Mouse (Mus musculus): ENCODE results near the gene Tmem145. TPM values are rescaled to one million over a fixed set of nuclear protein-coding genes. Genes with fewer than 3 reads are reported as not detected.

Gene Tmem145
- polyA plus RNA-seq, 1 experiment from 2014 or later, result 0.07 TPM

GRCm38 (mm10) chr7:25311193-25311592, 5.3 kb downstream of the Tmem145 start:
- no peaks in the 10 kb centered on the region for H3K36me3 ChIP-seq (ENCODE audit: control insufficient read depth, insufficient read depth)
- no peak overlapping the region for H3K9ac ChIP-seq (ENCODE audit: low read depth, low read length)
- no peak overlapping the region for H3K4me2 ChIP-seq (ENCODE audit: low read depth, low read length)
- H3K27ac ChIP-seq (ENCODE audit: low read length), result no peak overlapping the region
- H3K4me1 ChIP-seq (ENCODE audit: control insufficient read depth, low read depth, low read length), result peaks cover 11% of the 10 kb centered on the region
- peaks cover 79% of the 10 kb centered on the region for H3K27me3 ChIP-seq (ENCODE audit: control insufficient read depth, insufficient read depth, low read depth, low read length)
- H3K9me3 ChIP-seq (replicated peaks; ENCODE audit: control insufficient read depth, low read length), result no peaks in the 10 kb centered on the region
- H3K4me3 ChIP-seq (ENCODE audit: low read depth, low read length), result no peak overlapping the region
- 62% methylated on average over 11 of the region's 11 CpGs for WGBS (ENCODE audit: insufficient replicate concordance)
- ATAC-seq (ENCODE audit: low read depth), result no peak

GRCm38 (mm10) chr7:25313325-25313724, 7.4 kb downstream of the Tmem145 start:
- peaks cover 13% of the 10 kb centered on the region for H3K4me1 ChIP-seq (ENCODE audit: control insufficient read depth, low read depth, low read length)
- no peak overlapping the region for H3K4me2 ChIP-seq (ENCODE audit: low read depth, low read length)
- WGBS (ENCODE audit: insufficient replicate concordance), result 33% methylated on average over 7 of the region's 7 CpGs
- no peak overlapping the region for H3K27ac ChIP-seq (ENCODE audit: low read length)
- peaks cover 67% of the 10 kb centered on the region for H3K27me3 ChIP-seq (ENCODE audit: control insufficient read depth, insufficient read depth, low read depth, low read length)
- no peaks in the 10 kb centered on the region for H3K9me3 ChIP-seq (replicated peaks; ENCODE audit: control insufficient read depth, low read length)
- ATAC-seq (ENCODE audit: low read depth), result no peak
- no peak overlapping the region for H3K9ac ChIP-seq (ENCODE audit: low read depth, low read length)
- no peaks in the 10 kb centered on the region for H3K36me3 ChIP-seq (ENCODE audit: control insufficient read depth, insufficient read depth)
- H3K4me3 ChIP-seq (ENCODE audit: low read depth, low read length), result no peak overlapping the region

GRCm38 (mm10) chr7:25314606-25315305, 8.8 kb downstream of the Tmem145 start:
- ATAC-seq (ENCODE audit: low read depth), result no peak
- Histone ChIP-seq H3K27ac (ENCODE audit: low read length) (no peak overlapping the region), H3K9me3 (replicated peaks; ENCODE audit: control insufficient read depth, low read length) (no peaks in the 10 kb centered on the region), H3K4me2 (ENCODE audit: low read depth, low read length) (peak overlapping the region; percentile 69; the same call in 1 of the 2 replicates), H3K4me3 (ENCODE audit: low read depth, low read length) (peak overlapping the region; percentile 40), H3K27me3 (ENCODE audit: control insufficient read depth, insufficient read depth, low read depth, low read length) (peaks cover 54% of the 10 kb centered on the region), H3K9ac (ENCODE audit: low read depth, low read length) (no peak overlapping the region), H3K36me3 (ENCODE audit: control insufficient read depth, insufficient read depth) (no peaks in the 10 kb centered on the region), H3K4me1 (ENCODE audit: control insufficient read depth, low read depth, low read length) (peaks cover 13% of the 10 kb centered on the region)
- WGBS (ENCODE audit: insufficient replicate concordance), result 3% methylated on average over 50 of the region's 51 CpGs

- H3K9ac ChIP-seq (ENCODE audit: low read depth, low read length), result no peak overlapping the region
- peaks cover 13% of the 10 kb centered on the region for H3K4me1 ChIP-seq (ENCODE audit: control insufficient read depth, low read depth, low read length)
- H3K9me3 ChIP-seq (replicated peaks; ENCODE audit: control insufficient read depth, low read length), result no peaks in the 10 kb centered on the region
- H3K27ac ChIP-seq (ENCODE audit: low read length), result no peak overlapping the region
- peaks cover 54% of the 10 kb centered on the region for H3K27me3 ChIP-seq (ENCODE audit: control insufficient read depth, insufficient read depth, low read depth, low read length)
- peak overlapping the region; percentile 69 for H3K4me2 ChIP-seq (ENCODE audit: low read depth, low read length)
- no peak for ATAC-seq (ENCODE audit: low read depth)
- H3K4me3 ChIP-seq (ENCODE audit: low read depth, low read length), result peak overlapping the region; percentile 40
- H3K36me3 ChIP-seq (ENCODE audit: control insufficient read depth, insufficient read depth), result no peaks in the 10 kb centered on the region
- WGBS (ENCODE audit: insufficient replicate concordance), result 2% methylated on average over 67 of the region's 69 CpGs
These were observed 9.6 kb downstream of the Tmem145 start for GRCm38 (mm10) chr7:25315306-25316041.

- peak within 1 kb of the TSS; percentile 57 for H3K4me3 ChIP-seq (ENCODE audit: low read depth, low read length)
- peaks cover 13% of the 10 kb centered on the region for H3K4me1 ChIP-seq (ENCODE audit: control insufficient read depth, low read depth, low read length)
- no peak within 1 kb of the TSS for H3K27ac ChIP-seq (ENCODE audit: low read length)
- H3K36me3 ChIP-seq (ENCODE audit: control insufficient read depth, insufficient read depth), result no peaks in the 10 kb centered on the region
- WGBS (ENCODE audit: insufficient replicate concordance), result under 1% methylated on average over 52 of the region's 52 CpGs
- no peaks in the 10 kb centered on the region for H3K9me3 ChIP-seq (replicated peaks; ENCODE audit: control insufficient read depth, low read length)
- peak within 1 kb of the TSS; percentile 43 for H3K9ac ChIP-seq (ENCODE audit: low read depth, low read length)
- peak; percentile 86 for ATAC-seq (ENCODE audit: low read depth)
- H3K4me2 ChIP-seq (ENCODE audit: low read depth, low read length), result peak within 1 kb of the TSS; percentile 69
- peaks cover 50% of the 10 kb centered on the region for H3K27me3 ChIP-seq (ENCODE audit: control insufficient read depth, insufficient read depth, low read depth, low read length)
These were observed 10.9 kb downstream of the Tmem145 start, which contains the start of gene Megf8 for GRCm38 (mm10) chr7:25316532-25317445. Gene Megf8 (plus strand): TSS chr7:25317164.

- H3K9ac ChIP-seq (ENCODE audit: low read depth, low read length), result peak overlapping the region; percentile 16; the same call in 1 of the 2 replicates
- peaks cover 13% of the 10 kb centered on the region for H3K4me1 ChIP-seq (ENCODE audit: control insufficient read depth, low read depth, low read length)
- H3K9me3 ChIP-seq (replicated peaks; ENCODE audit: control insufficient read depth, low read length), result no peaks in the 10 kb centered on the region
- WGBS (ENCODE audit: insufficient replicate concordance), result 22% methylated on average over 21 of the region's 21 CpGs
- H3K27me3 ChIP-seq (ENCODE audit: control insufficient read depth, insufficient read depth, low read depth, low read length), result peaks cover 43% of the 10 kb centered on the region
- 0 out of 2 replicates have a peak, but pooled peaks have one; percentile 10 for ATAC-seq (ENCODE audit: low read depth)
- H3K36me3 ChIP-seq (ENCODE audit: control insufficient read depth, insufficient read depth), result no peaks in the 10 kb centered on the region
- H3K4me2 ChIP-seq (ENCODE audit: low read depth, low read length), result peak overlapping the region; percentile 69
- peak overlapping the region; percentile 57 for H3K4me3 ChIP-seq (ENCODE audit: low read depth, low read length)
- H3K27ac ChIP-seq (ENCODE audit: low read length), result no peak overlapping the region
These were observed 11.6 kb downstream of the Tmem145 start for GRCm38 (mm10) chr7:25317446-25317999.

- 58% methylated on average over 6 of the region's 6 CpGs for WGBS (ENCODE audit: insufficient replicate concordance)
- no peaks in the 10 kb centered on the region for H3K36me3 ChIP-seq (ENCODE audit: control insufficient read depth, insufficient read depth)
- ATAC-seq (ENCODE audit: low read depth), result no peak
- H3K9me3 ChIP-seq (replicated peaks; ENCODE audit: control insufficient read depth, low read length), result no peaks in the 10 kb centered on the region
- H3K9ac ChIP-seq (ENCODE audit: low read depth, low read length), result no peak overlapping the region
- no peak overlapping the region for H3K27ac ChIP-seq (ENCODE audit: low read length)
- H3K27me3 ChIP-seq (ENCODE audit: control insufficient read depth, insufficient read depth, low read depth, low read length), result no peaks in the 10 kb centered on the region
- no peak overlapping the region for H3K4me2 ChIP-seq (ENCODE audit: low read depth, low read length)
- no peak overlapping the region for H3K4me3 ChIP-seq (ENCODE audit: low read depth, low read length)
- peaks cover 3% of the 10 kb centered on the region; the same call in 1 of the 2 replicates for H3K4me1 ChIP-seq (ENCODE audit: control insufficient read depth, low read depth, low read length)
These were observed 16.2 kb downstream of the Tmem145 start for GRCm38 (mm10) chr7:25322058-25322484.

GRCm38 (mm10) chr7:25323219-25323618, 17.3 kb downstream of the Tmem145 start:
- Histone ChIP-seq H3K36me3 (ENCODE audit: control insufficient read depth, insufficient read depth) (no peaks in the 10 kb centered on the region), H3K9ac (ENCODE audit: low read depth, low read length) (no peak overlapping the region), H3K9me3 (replicated peaks; ENCODE audit: control insufficient read depth, low read length) (no peaks in the 10 kb centered on the region), H3K4me3 (ENCODE audit: low read depth, low read length) (no peak overlapping the region), H3K27ac (ENCODE audit: low read length) (no peak overlapping the region), H3K4me1 (ENCODE audit: control insufficient read depth, low read depth, low read length) (no peaks in the 10 kb centered on the region), H3K4me2 (ENCODE audit: low read depth, low read length) (no peak overlapping the region), H3K27me3 (ENCODE audit: control insufficient read depth, insufficient read depth, low read depth, low read length) (no peaks in the 10 kb centered on the region)
- 76% methylated on average over 2 of the region's 2 CpGs for WGBS (ENCODE audit: insufficient replicate concordance)
- no peak for ATAC-seq (ENCODE audit: low read depth)

All from liver, embryonic 16.5 days (tissue).